Mouse (Mus musculus) left cerebral cortex, adult 2 months (tissue): Measurements from ENCODE around the gene Pygo2. TPM values are rescaled to one million over a fixed set of nuclear protein-coding genes. Genes with fewer than 3 reads are reported as not detected.

Experiments used
- DNase-seq, 2 experiments: peaks; one replicate each; pipeline ENCODE4 v3.0.0; 2021 to 2022; ENCODE audit warnings: low spot score in 2 of 2, mixed read lengths in 1 of 2; ENCODE audit errors: extremely low spot score in 1 of 2
- H3K27ac ChIP-seq: fragments of 200-600 bp; 2 replicates; pipeline ENCODE4 v1.8.1; 2022
- H3K4me3 ChIP-seq: fragments of 200-600 bp; 2 replicates; pipeline ENCODE4 v1.8.1; 2022
- CTCF ChIP-seq: fragments of 200-600 bp; IDR thresholded peaks from 2 replicates; pipeline ENCODE4 v1.8.1; 2022; ENCODE audit warnings: antibody characterized with exemption, mild to moderate bottlenecking, moderate library complexity
- intact Hi-C: fragments of 180-260 bp; cut with DNase I; formaldehyde crosslinking; loops from one replicate; pipeline ENCODE4 v1.15.1; 2025
- total RNA-seq, 2 experiments: library from RNA; stranded (reverse); gene quantifications; 2 replicates each; pipeline ENCODE4 v1.2.3; 2021

Pygo2 gene
- total RNA-seq, 2 experiments from 2014 or later, result 51.0 to 54.5 TPM

- Histone ChIP-seq H3K27ac (no peak overlapping the region), H3K4me3 (no peak overlapping the region)
- TF ChIP-seq CTCF, result peak; percentile 82
- peak; percentile 67 to 75 for DNase-seq
- intact Hi-C loops, result loop anchor here (2.0 to 5.0 kb wide), 2 partner anchors 38 to 409 kb away; no protein-coding TSS in a partner anchor
Observed at GRCm38 (mm10) chr3:89449541-89449940, 19.5 kb downstream of the Pygo2 start.

- no peak for DNase-seq
- no peak for TF ChIP-seq CTCF
- intact Hi-C loops, result no loop called here
- Histone ChIP-seq H3K27ac (no peak overlapping the region), H3K4me3 (no peak overlapping the region)
Observed at GRCm38 (mm10) chr3:89451916-89452315, 21.9 kb downstream of the Pygo2 start.

GRCm38 (mm10) chr3:89454401-89455177, 24.6 kb downstream of the Pygo2 start, which contains the start of gene Pmvk:
TSS of gene Pmvk (plus strand) at chr3:89454541.
- no peak for TF ChIP-seq CTCF
- no peak for DNase-seq
- Histone ChIP-seq H3K27ac (no peak within 1 kb of the TSS), H3K4me3 (no peak within 1 kb of the TSS)
- intact Hi-C loops, result no loop called here

GRCm38 (mm10) chr3:89455786-89456285, 25.8 kb downstream of the Pygo2 start:
- intact Hi-C loops, result loop anchor here (2.0 kb wide), 2 partner anchors 233 to 403 kb away; no protein-coding TSS in a partner anchor
- H3K4me3 ChIP-seq, result no peak overlapping the region
- no peak overlapping the region for H3K27ac ChIP-seq
- no peak for TF ChIP-seq CTCF
- DNase-seq, result no peak

- DNase-seq, result peak; percentile 40 to 65
- peak; percentile 60 for TF ChIP-seq CTCF
- intact Hi-C loops, result loop anchor here (2.0 kb wide), 2 partner anchors 232 to 402 kb away; no protein-coding TSS in a partner anchor
- Histone ChIP-seq H3K4me3 (no peak overlapping the region), H3K27ac (no peak overlapping the region)
Observed at GRCm38 (mm10) chr3:89456726-89457665, 27.0 kb downstream of the Pygo2 start.

- no peak for DNase-seq
- peak overlapping the region; percentile 92 for H3K27ac ChIP-seq
- intact Hi-C loops, result loop anchor here (2.0 kb wide), 3 partner anchors 22 to 314 kb away; partner anchors contain the start of genes Pbxip1 and Ube2q1
- H3K4me3 ChIP-seq, result peak overlapping the region; percentile 84
- no peak for TF ChIP-seq CTCF
Observed at GRCm38 (mm10) chr3:89458372-89458964, 28.5 kb downstream of the Pygo2 start.

GRCm38 (mm10) chr3:89458965-89459807, 29.2 kb downstream of the Pygo2 start:
- peak overlapping the region; percentile 92 for H3K27ac ChIP-seq
- intact Hi-C loops, result loop anchor here (2.0 kb wide), 3 partner anchors 22 to 314 kb away; partner anchors contain the start of genes Pbxip1 and Ube2q1

GRCm38 (mm10) chr3:89468268-89468667, 38.3 kb downstream of the Pygo2 start:
- no peak overlapping the region for H3K27ac ChIP-seq
- no peak for TF ChIP-seq CTCF

More at GRCm38 (mm10) chr3:89458965-89459807, 29.2 kb downstream of the Pygo2 start:
- peak; percentile 87 to 89 for DNase-seq
- H3K4me3 ChIP-seq, result peak overlapping the region; percentile 84
- no peak for TF ChIP-seq CTCF

GRCm38 (mm10) chr3:89472280-89472679, 42.3 kb downstream of the Pygo2 start:
- H3K4me3 ChIP-seq, result no peak overlapping the region
- no peak overlapping the region for H3K27ac ChIP-seq
- DNase-seq, result no peak
- intact Hi-C loops, result no loop called here
- no peak for TF ChIP-seq CTCF

More at GRCm38 (mm10) chr3:89468268-89468667, 38.3 kb downstream of the Pygo2 start:
- intact Hi-C loops, result no loop called here
- no peak for DNase-seq
- no peak overlapping the region for H3K4me3 ChIP-seq

GRCm38 (mm10) chr3:89473838-89474237, 43.8 kb downstream of the Pygo2 start:
- Histone ChIP-seq H3K4me3 (no peak overlapping the region), H3K27ac (no peak overlapping the region)
- intact Hi-C loops, result no loop called here
- DNase-seq, result no peak
- TF ChIP-seq CTCF, result no peak
